30 mouse cellular contexts compared by ENCODE assay signal in the genomic region with DNA sequence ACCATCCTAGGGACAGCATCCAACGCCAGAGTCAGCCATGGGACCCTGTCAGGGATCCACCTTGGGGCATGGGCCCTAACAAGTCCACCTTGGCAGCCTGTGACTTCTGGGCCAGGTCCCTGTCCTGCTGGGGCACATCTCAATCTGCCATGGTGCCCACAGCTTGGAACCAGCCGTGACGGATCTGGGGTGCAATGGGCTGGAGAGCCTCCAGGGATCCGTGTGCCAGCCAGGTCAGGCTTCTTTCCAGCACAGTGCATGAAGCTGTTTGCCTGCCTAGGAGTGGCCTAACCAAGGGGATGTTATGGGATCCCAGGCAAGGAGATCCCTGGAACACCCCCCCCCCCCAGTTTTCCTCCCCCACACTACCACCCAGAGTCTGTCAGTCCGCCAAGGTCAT. TPM values are rescaled to one million over a fixed set of nuclear protein-coding genes. Genes with fewer than 3 reads are reported as not detected.
DNase-seq lines count a peak whose midpoint lies in the region; ATAC-seq lines count a peak whose summit lies in the region.
"Had no signal": no experiment of that assay in that cellular context is flagged by ENCODE, and none has a peak within 500 bp of the region (broad histone marks: within the 10 kb centered on the region; RNA-seq: fewer than 3 reads in every experiment).

No protein-coding gene starts in this region.

- 96% methylated on average over 5 of the region's 5 CpGs for WGBS in forebrain, embryonic 11.5 days

- H3K9me3 ChIP-seq in forebrain, embryonic 11.5 days (ENCODE audit: control insufficient read depth, low read length), result no peaks in the 10 kb centered on the region
- H3K9me3 ChIP-seq: heart, embryonic 12.5 days; hindbrain, embryonic 15.5 days; limb, embryonic 13.5 days; liver, embryonic 12.5 days; megakaryocyte, embryonic 14.5 days; midbrain, embryonic 12.5 days; neural tube, embryonic 13.5 days had no signal

- no peaks in the 10 kb centered on the region for H3K4me1 ChIP-seq in forebrain, embryonic 11.5 days (replicated peaks; ENCODE audit: control insufficient read depth, insufficient read depth, low read length)
- H3K4me1 ChIP-seq: hindbrain, embryonic 15.5 days; midbrain, embryonic 12.5 days; neural tube, embryonic 13.5 days had no signal

- ATAC-seq in cerebellum, adult (ENCODE audit: insufficient number of reproducible peaks, low FRiP score, low TSS enrichment), result 0 out of 2 replicates have a peak, but pooled peaks have one; percentile 29
- ATAC-seq in forebrain, embryonic 11.5 days (replicated peaks; ENCODE audit: low FRiP score), result no peak
- ATAC-seq: forebrain, embryonic 14.5 days; liver, embryonic 12.5 days; liver, postnatal 0 days had no signal

- peak; percentile 54 for DNase-seq in brain, adult 2 months (ENCODE audit: low read depth, low spot score)
- DNase-seq in cerebellum, adult 8-10 months, result peak; percentile 70
- peak; percentile 80 for DNase-seq in cerebellum, postnatal 25 days
- no peak for DNase-seq in urinary bladder, postnatal 14 days (ENCODE audit: low spot score)
- no peak for DNase-seq in forebrain, embryonic 11.5 days (ENCODE audit: low spot score)
- DNase-seq: adrenal gland, adult 2 months; adrenal gland, postnatal 36 days; B cell, adult 2 months; gastrocnemius, postnatal 25 days; heart, adult 18-20 months; kidney, adult 8-10 months; kidney, postnatal 10 days; liver, postnatal 0 days; lung, postnatal 4 days; thymus, postnatal 4 days had no signal

- H3K9ac ChIP-seq in forebrain, embryonic 11.5 days (ENCODE audit: low read length), result no peak overlapping the region
- H3K9ac ChIP-seq: heart, embryonic 12.5 days; hindbrain, embryonic 15.5 days; limb, embryonic 13.5 days; liver, postnatal 0 days; midbrain, embryonic 12.5 days; neural tube, embryonic 13.5 days had no signal

- no peaks in the 10 kb centered on the region for H3K27me3 ChIP-seq in forebrain, embryonic 11.5 days (ENCODE audit: control insufficient read depth, insufficient read depth, low read length)
- H3K27me3 ChIP-seq: heart, embryonic 12.5 days; hindbrain, embryonic 15.5 days; limb, embryonic 13.5 days; midbrain, embryonic 12.5 days; neural tube, embryonic 13.5 days had no signal

- no peak overlapping the region for H3K4me2 ChIP-seq in forebrain, embryonic 11.5 days (ENCODE audit: low read depth, low read length, severe bottlenecking)
- H3K4me2 ChIP-seq: heart, embryonic 12.5 days; hindbrain, embryonic 15.5 days; limb, embryonic 13.5 days; liver, embryonic 12.5 days; midbrain, embryonic 12.5 days; neural tube, embryonic 13.5 days had no signal

- H3K27ac ChIP-seq in forebrain, embryonic 11.5 days (ENCODE audit: low read depth, low read length), result no peak overlapping the region
- H3K27ac ChIP-seq: hindbrain, embryonic 15.5 days; limb, embryonic 13.5 days; liver, embryonic 12.5 days; midbrain, embryonic 12.5 days; neural tube, embryonic 13.5 days had no signal

- H3K36me3 ChIP-seq in forebrain, embryonic 11.5 days (ENCODE audit: control insufficient read depth, insufficient read depth, low read length), result no peaks in the 10 kb centered on the region
- H3K36me3 ChIP-seq: heart, embryonic 12.5 days; hindbrain, embryonic 15.5 days; limb, embryonic 13.5 days; midbrain, embryonic 12.5 days; neural tube, embryonic 13.5 days had no signal

- no peak overlapping the region for H3K4me3 ChIP-seq in forebrain, embryonic 11.5 days (ENCODE audit: low read depth, low read length)
- H3K4me3 ChIP-seq: heart, embryonic 12.5 days; hindbrain, embryonic 15.5 days; limb, embryonic 13.5 days; liver, embryonic 12.5 days; megakaryocyte, embryonic 14.5 days; midbrain, embryonic 12.5 days; myocyte; neural tube, embryonic 13.5 days had no signal

RNA-seq across cellular contexts. Expression of gene Fam83g, which starts 9.1 kb away (rescaled TPM):
- polyA plus RNA-seq in forebrain, embryonic 11.5 days (2014; fragmentation: Nextera tagmentation; extraction: Ambion mirVana), result 0.65 and 0.92 TPM in 2 replicates
- polyA plus RNA-seq: myocyte had no signal

RNA-seq across cellular contexts. Expression of gene Slc5a10, which starts 27.6 kb away (rescaled TPM):
- polyA plus RNA-seq in forebrain, embryonic 11.5 days (2014; fragmentation: Nextera tagmentation; extraction: Ambion mirVana), result not detected in 2 replicates
- polyA plus RNA-seq: embryonic facial prominence, embryonic 11.5 days; forebrain, embryonic 14.5 days; heart, embryonic 12.5 days; heart, postnatal 0 days; hindbrain, embryonic 15.5 days; intestine, embryonic 14.5 days; large intestine, adult 2 months; liver, embryonic 12.5 days; liver, postnatal 0 days; midbrain, embryonic 12.5 days; neural tube, embryonic 13.5 days; stomach, embryonic 14.5 days had no signal

RNA-seq across cellular contexts. Expression of gene Grap, which starts 39.9 kb away (rescaled TPM):
- 5.6 and 5.9 TPM in 2 replicates for polyA plus RNA-seq in forebrain, embryonic 11.5 days (2014; fragmentation: Nextera tagmentation; extraction: Ambion mirVana)

Comparison
In these comparisons a context has a peak if more than half of its experiments do, and no peak if none do; other contexts are left out.
1. DNase-seq: peak in brain, adult 2 months (single experiment), cerebellum, adult 8-10 months (single experiment) and cerebellum, postnatal 25 days (2 of 2); none in urinary bladder, postnatal 14 days (single experiment) and forebrain, embryonic 11.5 days (single experiment).